Mouse (Mus musculus) bone marrow macrophage, adult 2 months (primary cell): ENCODE measurements at regions not wholly inside any gene's neighbourhood (a gene's known extent, or its start where the extent isn't known, plus 50 kb on each side); places are given as distances from the start of the nearest gene placed in this dataset.

Experiments
- CTCF ChIP-seq: IDR thresholded peaks from 2 replicates; pipeline ENCODE4 v1.5.1; 2012; ENCODE audit warnings: low read depth, mild to moderate bottlenecking, low read length, moderate library complexity
- POLR2A ChIP-seq: IDR thresholded peaks from 2 replicates; pipeline ENCODE4 v1.6.1; 2012; ENCODE audit warnings: mild to moderate bottlenecking, low read depth, low read length, borderline replicate concordance

DNA sequence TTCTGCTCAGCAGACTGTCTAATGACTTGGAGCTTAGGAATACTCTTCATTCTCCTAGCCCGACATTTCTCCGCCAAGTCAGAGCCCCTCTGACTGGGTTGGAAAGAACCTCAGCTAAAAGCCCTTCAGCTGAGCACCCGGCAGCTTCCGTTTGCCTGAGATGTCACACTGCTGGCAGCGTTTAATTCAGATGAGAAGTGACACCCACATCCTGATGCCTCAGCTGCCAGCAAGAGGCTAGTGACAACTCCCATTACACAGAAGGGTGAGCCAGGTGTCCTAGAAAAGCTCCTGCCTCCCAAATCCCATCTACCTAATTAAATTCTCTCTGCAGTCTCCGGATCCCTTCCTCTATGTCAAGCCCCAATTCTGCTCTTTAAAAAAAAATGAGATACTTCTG is 670.2 kb upstream of the Arpp21 start:
- TF ChIP-seq POLR2A (no peak), CTCF (no peak)
